Mouse (Mus musculus) liver, embryonic 14.5 days (tissue): ENCODE measurements around the gene Klhl9.

Source experiments
- CTCF ChIP-seq: IDR thresholded peaks from 2 replicates; pipeline ENCODE4 v1.5.1; 2016; ENCODE audit warnings: antibody characterized with exemption, low read depth, control low read depth
- EP300 ChIP-seq: IDR thresholded peaks from 2 replicates; pipeline ENCODE4 v1.6.1; 2016; ENCODE audit warnings: antibody characterized with exemption, low read depth

- no peak for TF ChIP-seq CTCF
- TF ChIP-seq EP300: no peak
These were observed 23.5 kb downstream of the Klhl9 start for GRCm38 (mm10) chr4:88698781-88699180.
